19 mouse cellular contexts compared by ENCODE assay signal in the genomic region with DNA sequence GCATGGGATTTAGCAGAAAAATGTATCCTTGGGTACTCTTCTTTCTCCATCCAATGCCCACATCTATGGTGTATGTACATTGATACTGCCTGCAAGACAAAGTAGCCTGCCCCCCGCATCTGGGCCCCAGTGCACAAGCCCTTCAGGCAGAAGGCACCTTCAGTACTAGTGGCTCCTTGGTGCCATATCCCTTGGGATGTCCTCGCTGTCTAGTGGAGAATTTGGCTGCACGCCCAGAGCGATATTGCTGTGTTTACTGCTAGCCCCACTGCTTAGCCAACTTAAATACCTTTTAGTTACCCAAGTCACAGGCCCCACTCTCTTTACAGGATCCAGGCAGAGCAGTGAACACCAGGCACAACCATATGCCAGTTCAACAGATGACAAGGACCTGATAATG.
A peak's percentile ranks its signal among the peaks of the same experiment; 100 is the strongest.
DNase-seq lines count a peak whose midpoint lies in the region; ATAC-seq and TF ChIP-seq lines count a peak whose summit lies in the region.
"Had no signal": no experiment of that assay in that cellular context is flagged by ENCODE, and none has a peak within 500 bp of the region (broad histone marks: within the 10 kb centered on the region; RNA-seq: fewer than 3 reads in every experiment).

No protein-coding gene starts in this region.

- no peak overlapping the region for H3K4me2 ChIP-seq in lung, embryonic 14.5 days
- H3K4me2 ChIP-seq: embryonic facial prominence, embryonic 13.5 days; forebrain, embryonic 12.5 days; heart, embryonic 15.5 days; hindbrain, embryonic 14.5 days had no signal

- H3K9ac ChIP-seq in lung, embryonic 14.5 days = no peak overlapping the region
- H3K9ac ChIP-seq: embryonic facial prominence, embryonic 13.5 days; forebrain, embryonic 12.5 days; heart, embryonic 15.5 days; hindbrain, embryonic 14.5 days had no signal

- no peak overlapping the region for H3K4me3 ChIP-seq in lung, embryonic 14.5 days (ENCODE audit: low read depth, low read length)
- no peak overlapping the region for H3K4me3 ChIP-seq in lung, adult 2 months (replicated peaks; ENCODE audit: extremely low read depth, low read depth, low read length)
- H3K4me3 ChIP-seq: embryonic facial prominence, embryonic 13.5 days; forebrain, embryonic 12.5 days; heart, embryonic 10.5 days; heart, embryonic 15.5 days; hindbrain, embryonic 10.5 days had no signal

- whole genome bisulfite sequencing in lung, embryonic 14.5 days = 63% methylated on average over 4 of the region's 4 CpGs
- 55% methylated on average over 4 of the region's 4 CpGs for WGBS in lung, adult 2 months

- H3K27ac ChIP-seq in lung, embryonic 14.5 days (ENCODE audit: low read depth) = no peak overlapping the region
- H3K27ac ChIP-seq: embryonic facial prominence, embryonic 13.5 days; forebrain, embryonic 12.5 days; heart, embryonic 10.5 days; heart, embryonic 15.5 days; hindbrain, embryonic 10.5 days; hindbrain, embryonic 14.5 days had no signal

- TF ChIP-seq CTCF in lung, embryonic 14.5 days (IDR thresholded peaks at IDR 0.05; ENCODE audit: low read depth) = no peak
- TF ChIP-seq CTCF in lung, adult 2 months (IDR thresholded peaks at IDR 0.05; ENCODE audit: insufficient read depth, low read length) = no peak

- TF ChIP-seq POLR2A in lung, adult 2 months (IDR thresholded peaks at IDR 0.05; ENCODE audit: borderline replicate concordance, extremely low read depth, low read depth, low read length) = no peak

- no peaks in the 10 kb centered on the region for H3K36me3 ChIP-seq in lung, embryonic 14.5 days (ENCODE audit: insufficient read depth)
- H3K36me3 ChIP-seq: embryonic facial prominence, embryonic 13.5 days; forebrain, embryonic 12.5 days; heart, embryonic 10.5 days; heart, embryonic 15.5 days; hindbrain, embryonic 10.5 days had no signal

- H3K4me1 ChIP-seq in lung, embryonic 14.5 days (ENCODE audit: insufficient read depth) = peaks cover 6% of the 10 kb centered on the region; the same call in 1 of the 2 replicates
- H3K4me1 ChIP-seq in lung, adult 2 months (ENCODE audit: control insufficient read depth, insufficient read depth, low read length) = no peaks in the 10 kb centered on the region
- H3K4me1 ChIP-seq: heart, embryonic 10.5 days; hindbrain, embryonic 10.5 days had no signal

- peak; percentile 22 to 33 for DNase-seq in cerebellum, postnatal 10 days
- no peak for DNase-seq in cerebellum, postnatal 36 days
- DNase-seq in lung, embryonic 14.5 days = peak; percentile 58
- DNase-seq in lung, adult 2 months = no peak
- peak; percentile 10 for DNase-seq in ovary, adult 18-20 months (ENCODE audit: low spot score)
- no peak for DNase-seq in ovary, postnatal 14 days (ENCODE audit: low spot score)
- DNase-seq in skeletal muscle tissue, adult 2 months (ENCODE audit: low read depth, low spot score) = peak; percentile 4
- DNase-seq: adrenal gland, postnatal 36 days; cerebellum, adult 8-10 months; gastrocnemius, postnatal 10 days; heart, postnatal 14 days had no signal

- ATAC-seq in lung, embryonic 14.5 days (ENCODE audit: insufficient read depth) = peak; percentile 65; the same call in 1 of the 2 replicates
- ATAC-seq: forebrain, embryonic 16.5 days had no signal

- no peaks in the 10 kb centered on the region for H3K9me3 ChIP-seq in lung, embryonic 14.5 days (ENCODE audit: low read depth, low read length)
- H3K9me3 ChIP-seq: embryonic facial prominence, embryonic 13.5 days; forebrain, embryonic 12.5 days; heart, embryonic 10.5 days; heart, embryonic 15.5 days; hindbrain, embryonic 10.5 days had no signal

- no peaks in the 10 kb centered on the region for H3K27me3 ChIP-seq in lung, embryonic 14.5 days (ENCODE audit: insufficient read depth, low read length)
- H3K27me3 ChIP-seq: CH12.LX; embryonic facial prominence, embryonic 13.5 days; forebrain, embryonic 12.5 days; heart, embryonic 15.5 days had no signal

Comparison
In these comparisons a context has a peak if more than half of its experiments do, and no peak if none do; other contexts are left out.
1. DNase-seq: peak in cerebellum, postnatal 10 days (2 of 2), lung, embryonic 14.5 days (single experiment), ovary, adult 18-20 months (single experiment) and skeletal muscle tissue, adult 2 months (single experiment); none in cerebellum, postnatal 36 days (0 of 2), lung, adult 2 months (single experiment) and ovary, postnatal 14 days (single experiment).